18 mouse cellular contexts compared by ENCODE assay signal in the genomic region with DNA sequence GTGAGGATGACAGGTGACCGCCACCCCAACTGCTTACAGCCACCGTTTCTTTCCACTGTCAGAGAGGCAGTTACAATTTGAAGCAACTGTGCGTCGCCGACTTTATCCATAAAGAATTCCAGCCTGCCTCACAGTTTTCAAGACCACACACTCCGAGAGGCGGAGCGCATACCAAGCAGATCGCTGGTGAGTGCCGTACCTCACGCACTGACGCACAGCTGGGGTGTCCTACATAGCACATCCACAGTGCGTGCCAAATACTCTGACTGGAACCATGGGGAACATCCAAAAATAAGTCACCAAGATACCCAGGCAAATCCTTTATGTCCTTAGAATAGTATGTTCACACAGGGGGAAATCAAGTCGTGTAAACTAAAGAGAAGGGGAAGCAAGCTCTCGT. TPM values are rescaled to one million over a fixed set of nuclear protein-coding genes. Genes with fewer than 3 reads are reported as not detected.
DNase-seq lines count a peak whose midpoint lies in the region; TF ChIP-seq lines count a peak whose summit lies in the region.
"Had no signal": no experiment of that assay in that cellular context is flagged by ENCODE, and none has a peak within 500 bp of the region (broad histone marks: within the 10 kb centered on the region; RNA-seq: fewer than 3 reads in every experiment).

No protein-coding gene starts in this region.

- no peak overlapping the region for H3K4me3 ChIP-seq in left cerebral cortex, adult 2 months
- H3K4me3 ChIP-seq: forebrain, embryonic 12.5 days; liver, embryonic 12.5 days; midbrain, embryonic 10.5 days; neural tube, embryonic 15.5 days had no signal

- peak; percentile 79 for DNase-seq in heart, adult 11 months
- no peak for DNase-seq in heart, postnatal 36 days
- DNase-seq in left cerebral cortex, postnatal 14 days (ENCODE audit: low spot score in 2 of 2) = peak; percentile 17 to 55
- DNase-seq in left cerebral cortex, adult 2 months (ENCODE audit: extremely low spot score in 1 of 2, low spot score in 2 of 2) = no peak
- peak; percentile 15 for DNase-seq in right cerebral cortex, adult 18-20 months
- DNase-seq in right cerebral cortex, adult 2 months (ENCODE audit: low spot score in 2 of 2) = no peak
- DNase-seq in cerebellum, adult 11-12 months = no peak
- DNase-seq: adrenal gland, postnatal 25 days; B cell, adult 2 months; cerebellum, adult 8-10 months; kidney, postnatal 4 days; thymus, postnatal 4 days had no signal

- H3K27ac ChIP-seq in left cerebral cortex, adult 2 months = no peak overlapping the region
- H3K27ac ChIP-seq: forebrain, embryonic 12.5 days; liver, embryonic 12.5 days; midbrain, embryonic 10.5 days; neural tube, embryonic 15.5 days had no signal

- TF ChIP-seq CTCF in left cerebral cortex, adult 2 months (IDR thresholded peaks at IDR 0.05) = no peak

- intact Hi-C loops in heart, postnatal 36 days (cut with DNase I) = no loop called here
- intact Hi-C loops in left cerebral cortex, postnatal 14 days (cut with DNase I) = no loop called here
- intact Hi-C loops in left cerebral cortex, adult 2 months (cut with DNase I) = no loop called here

RNA-seq across cellular contexts. Expression of a gene that starts 34.7 kb away (rescaled TPM):
- under 1 TPM in 1 of 2 experiments, not detected in 1; 0.16 TPM for total RNA-seq in heart, postnatal 36 days (2021)
- 10 to 100 TPM; 27.8 to 45.3 TPM for total RNA-seq in left cerebral cortex, postnatal 14 days (2021)
- total RNA-seq in left cerebral cortex, adult 2 months (2021) = 10 to 100 TPM; 37.8 to 38.2 TPM
- total RNA-seq: common myeloid progenitor, adult 5-6 weeks; heart, postnatal 25 days had no signal

Comparison
In these comparisons a context has a peak if more than half of its experiments do, and no peak if none do; other contexts are left out.
1. DNase-seq: peak in heart, adult 11 months (single experiment), left cerebral cortex, postnatal 14 days (2 of 2) and right cerebral cortex, adult 18-20 months (single experiment); none in heart, postnatal 36 days (0 of 2), left cerebral cortex, adult 2 months (0 of 2), right cerebral cortex, adult 2 months (0 of 2) and cerebellum, adult 11-12 months (single experiment).
2. RNA of a gene that starts 34.7 kb away (total RNA-seq): 27.8 to 45.3 TPM in left cerebral cortex, postnatal 14 days and 37.8 to 38.2 TPM in left cerebral cortex, adult 2 months; 0.16 TPM in heart, postnatal 36 days; every median in the first group is over 10 times any median in the second.